20 mouse cellular contexts compared by ENCODE assay signal in the genomic region with DNA sequence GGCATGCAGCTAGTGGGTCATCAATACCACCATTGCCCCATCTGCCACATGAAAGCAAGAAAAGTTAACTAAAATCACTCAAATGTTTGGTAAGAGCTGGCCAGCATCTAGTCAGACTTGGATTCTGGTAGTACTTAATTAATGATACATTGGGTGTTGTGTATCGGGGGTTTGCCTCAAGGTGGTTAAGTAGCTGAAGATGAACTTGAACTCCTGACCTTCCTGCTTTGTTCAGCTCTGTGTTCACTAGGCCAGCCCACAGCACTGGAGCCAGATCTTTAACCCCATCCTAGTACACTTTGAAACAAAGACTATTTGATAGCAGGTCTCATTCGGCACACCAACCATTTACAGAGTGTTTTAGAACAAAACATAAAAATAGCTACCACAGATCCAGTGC.
A peak's percentile ranks its signal among the peaks of the same experiment; 100 is the strongest.
DNase-seq lines count a peak whose midpoint lies in the region; ATAC-seq and TF ChIP-seq lines count a peak whose summit lies in the region.
"Had no signal": no experiment of that assay in that cellular context is flagged by ENCODE, and none has a peak within 500 bp of the region (broad histone marks: within the 10 kb centered on the region; RNA-seq: fewer than 3 reads in every experiment).

No protein-coding gene starts in this region.

- H3K36me3 ChIP-seq in forebrain, embryonic 10.5 days (replicated peaks): no peaks in the 10 kb centered on the region
- no peaks in the 10 kb centered on the region for H3K36me3 ChIP-seq in forebrain, embryonic 15.5 days
- no peaks in the 10 kb centered on the region for H3K36me3 ChIP-seq in midbrain, embryonic 10.5 days
- no peaks in the 10 kb centered on the region for H3K36me3 ChIP-seq in midbrain, postnatal 0 days (ENCODE audit: insufficient read depth, low read length)
- H3K36me3 ChIP-seq in limb, embryonic 10.5 days: no peaks in the 10 kb centered on the region
- H3K36me3 ChIP-seq: embryonic facial prominence, embryonic 15.5 days; intestine, embryonic 15.5 days; liver, embryonic 13.5 days had no signal

- TF ChIP-seq CTCF in midbrain, postnatal 0 days (IDR thresholded peaks at IDR 0.05): no peak

- no peak overlapping the region for H3K9ac ChIP-seq in forebrain, embryonic 15.5 days (replicated peaks)
- no peak overlapping the region for H3K9ac ChIP-seq in midbrain, postnatal 0 days (replicated peaks; ENCODE audit: low read length, poor library complexity, severe bottlenecking)
- H3K9ac ChIP-seq: embryonic facial prominence, embryonic 15.5 days; liver, embryonic 13.5 days had no signal

- H3K4me2 ChIP-seq in forebrain, embryonic 15.5 days (replicated peaks): no peak overlapping the region
- no peak overlapping the region for H3K4me2 ChIP-seq in midbrain, postnatal 0 days (ENCODE audit: low read depth, low read length, poor library complexity, severe bottlenecking)

- ATAC-seq in forebrain, embryonic 15.5 days (replicated peaks): no peak
- ATAC-seq in midbrain, postnatal 0 days (ENCODE audit: low FRiP score): no peak

- no peak overlapping the region for H3K4me3 ChIP-seq in forebrain, embryonic 10.5 days
- no peak overlapping the region for H3K4me3 ChIP-seq in forebrain, embryonic 15.5 days
- no peak overlapping the region for H3K4me3 ChIP-seq in midbrain, embryonic 10.5 days
- no peak overlapping the region for H3K4me3 ChIP-seq in midbrain, postnatal 0 days (ENCODE audit: low read depth, low read length)
- no peak overlapping the region for H3K4me3 ChIP-seq in limb, embryonic 10.5 days
- H3K4me3 ChIP-seq: megakaryocyte, embryonic 14.5 days had no signal

- no peaks in the 10 kb centered on the region for H3K9me3 ChIP-seq in forebrain, embryonic 10.5 days
- no peaks in the 10 kb centered on the region for H3K9me3 ChIP-seq in forebrain, embryonic 15.5 days
- no peaks in the 10 kb centered on the region for H3K9me3 ChIP-seq in midbrain, embryonic 10.5 days (replicated peaks)
- H3K9me3 ChIP-seq in midbrain, postnatal 0 days (ENCODE audit: low read length): no peaks in the 10 kb centered on the region
- no peaks in the 10 kb centered on the region for H3K9me3 ChIP-seq in limb, embryonic 10.5 days (replicated peaks)
- H3K9me3 ChIP-seq: embryonic facial prominence, embryonic 15.5 days; intestine, embryonic 15.5 days; liver, embryonic 13.5 days had no signal

- H3K27me3 ChIP-seq in forebrain, embryonic 10.5 days (ENCODE audit: poor library complexity, severe bottlenecking): no peaks in the 10 kb centered on the region
- H3K27me3 ChIP-seq in forebrain, embryonic 15.5 days: no peaks in the 10 kb centered on the region
- no peaks in the 10 kb centered on the region for H3K27me3 ChIP-seq in midbrain, embryonic 10.5 days (ENCODE audit: low read depth, poor library complexity, severe bottlenecking)
- H3K27me3 ChIP-seq in midbrain, postnatal 0 days (ENCODE audit: insufficient read depth, low read length): no peaks in the 10 kb centered on the region
- no peaks in the 10 kb centered on the region for H3K27me3 ChIP-seq in limb, embryonic 10.5 days (ENCODE audit: low read depth, poor library complexity, severe bottlenecking)
- H3K27me3 ChIP-seq: embryonic facial prominence, embryonic 15.5 days; intestine, embryonic 15.5 days; megakaryocyte, embryonic 14.5 days had no signal

- 75% methylated on average over 2 of the region's 2 CpGs for WGBS in forebrain, embryonic 10.5 days
- 65% methylated on average over 2 of the region's 2 CpGs for whole genome bisulfite sequencing in forebrain, embryonic 15.5 days
- 72% methylated on average over 2 of the region's 2 CpGs for WGBS in midbrain, embryonic 10.5 days
- 81% methylated on average over 2 of the region's 2 CpGs for WGBS in midbrain, postnatal 0 days
- 80% methylated on average over 2 of the region's 2 CpGs for WGBS in limb, embryonic 10.5 days

- H3K4me1 ChIP-seq in forebrain, embryonic 10.5 days: peaks cover 42% of the 10 kb centered on the region
- H3K4me1 ChIP-seq in forebrain, embryonic 15.5 days: peaks cover 25% of the 10 kb centered on the region
- peaks cover 43% of the 10 kb centered on the region for H3K4me1 ChIP-seq in midbrain, embryonic 10.5 days
- peaks cover 5% of the 10 kb centered on the region; the same call in 1 of the 2 replicates for H3K4me1 ChIP-seq in midbrain, postnatal 0 days (ENCODE audit: insufficient read depth, low read length)
- peaks cover 8% of the 10 kb centered on the region; the same call in 1 of the 2 replicates for H3K4me1 ChIP-seq in limb, embryonic 10.5 days
- H3K4me1 ChIP-seq: intestine, embryonic 15.5 days; liver, embryonic 13.5 days; megakaryocyte, embryonic 14.5 days had no signal

- H3K27ac ChIP-seq in forebrain, embryonic 10.5 days: peak overlapping the region; percentile 93
- no peak overlapping the region for H3K27ac ChIP-seq in forebrain, embryonic 15.5 days (replicated peaks)
- peak overlapping the region; percentile 91 for H3K27ac ChIP-seq in midbrain, embryonic 10.5 days (replicated peaks)
- no peak overlapping the region for H3K27ac ChIP-seq in midbrain, postnatal 0 days (ENCODE audit: low read depth, low read length)
- H3K27ac ChIP-seq in limb, embryonic 10.5 days: peak overlapping the region; percentile 86; the same call in 1 of the 2 replicates
- H3K27ac ChIP-seq: liver, embryonic 13.5 days had no signal

- DNase-seq in forebrain, embryonic 10.5 days (ENCODE audit: extremely low spot score, low spot score): no peak
- DNase-seq in midbrain, embryonic 10.5 days (ENCODE audit: low spot score): no peak
- no peak for DNase-seq in midbrain, postnatal 0 days (ENCODE audit: low spot score)
- peak; percentile 60 for DNase-seq in ES-CJ7 (ENCODE audit: low read depth, low spot score)
- DNase-seq in limb, embryonic 10.5 days (ENCODE audit: low spot score): no peak
- DNase-seq in right cerebral cortex, postnatal 10 days (ENCODE audit: low spot score in 2 of 2): no peak
- no peak for DNase-seq in adrenal gland, postnatal 4 days (ENCODE audit: low spot score in 2 of 2)
- DNase-seq: adrenal gland, postnatal 36 days; gastrocnemius, adult 2 months; heart, postnatal 4 days; kidney, adult 8-10 months; kidney, postnatal 10 days; liver, embryonic 13.5 days; lung, postnatal 36 days; right cerebral cortex, postnatal 4 days; thymus, postnatal 14 days had no signal

Comparison
In these comparisons a context has a peak if more than half of its experiments do, and no peak if none do; other contexts are left out.
1. H3K27ac ChIP-seq: peak in forebrain, embryonic 10.5 days (single experiment), midbrain, embryonic 10.5 days (single experiment) and limb, embryonic 10.5 days (single experiment); none in forebrain, embryonic 15.5 days (single experiment) and midbrain, postnatal 0 days (single experiment).